Mouse (Mus musculus): ENCODE results near the gene Zfp691. TPM values are rescaled to one million over a fixed set of nuclear protein-coding genes. Genes with fewer than 3 reads are reported as not detected.

The Zfp691 gene
- polyA plus RNA-seq, 1 experiment from 2014 or later, result 8.1 TPM

GRCm38 (mm10) chr4:119161358-119161757, 12.6 kb downstream of the Zfp691 start:
- no peak for DNase-seq (ENCODE audit: low spot score)
- Histone ChIP-seq H3K27ac (no peak overlapping the region), H3K9me3 (no peaks in the 10 kb centered on the region), H3K4me1 (no peaks in the 10 kb centered on the region), H3K27me3 (ENCODE audit: insufficient read depth, poor library complexity, severe bottlenecking) (no peaks in the 10 kb centered on the region), H3K4me3 (no peak overlapping the region), H3K36me3 (no peaks in the 10 kb centered on the region)
- 73% methylated on average over 3 of the region's 3 CpGs for WGBS

- DNase-seq (ENCODE audit: low spot score), result no peak
- no peaks in the 10 kb centered on the region for H3K27me3 ChIP-seq (ENCODE audit: insufficient read depth, poor library complexity, severe bottlenecking)
- no peaks in the 10 kb centered on the region for H3K4me1 ChIP-seq
- no peak overlapping the region for H3K4me3 ChIP-seq
- no peaks in the 10 kb centered on the region for H3K36me3 ChIP-seq
- no peaks in the 10 kb centered on the region for H3K9me3 ChIP-seq
- no peak overlapping the region for H3K27ac ChIP-seq
- WGBS, result 64% methylated on average over 5 of the region's 5 CpGs
Measured at GRCm38 (mm10) chr4:119157891-119158290, 16.1 kb downstream of the Zfp691 start.

GRCm38 (mm10) chr4:119157186-119157585, 16.8 kb downstream of the Zfp691 start:
- Histone ChIP-seq H3K4me3 (no peak overlapping the region), H3K9me3 (no peaks in the 10 kb centered on the region), H3K36me3 (no peaks in the 10 kb centered on the region), H3K27ac (no peak overlapping the region), H3K27me3 (ENCODE audit: insufficient read depth, poor library complexity, severe bottlenecking) (no peaks in the 10 kb centered on the region), H3K4me1 (no peaks in the 10 kb centered on the region)
- DNase-seq (ENCODE audit: low spot score), result no peak
- 28% methylated on average over 2 of the region's 2 CpGs for WGBS

- DNase-seq (ENCODE audit: low spot score), result no peak
- WGBS, result 73% methylated on average over 11 of the region's 11 CpGs
- H3K4me3 ChIP-seq, result no peak overlapping the region
Measured at GRCm38 (mm10) chr4:119148741-119149140, 25.3 kb downstream of the Zfp691 start.

GRCm38 (mm10) chr4:119147347-119147746, 26.6 kb downstream of the Zfp691 start:
- H3K36me3 ChIP-seq, result no peaks in the 10 kb centered on the region
- DNase-seq (ENCODE audit: low spot score), result no peak
- H3K27me3 ChIP-seq (ENCODE audit: insufficient read depth, poor library complexity, severe bottlenecking), result peaks cover 65% of the 10 kb centered on the region
- no peak overlapping the region for H3K4me3 ChIP-seq
- H3K9me3 ChIP-seq, result no peaks in the 10 kb centered on the region
- peaks cover 14% of the 10 kb centered on the region for H3K4me1 ChIP-seq
- H3K27ac ChIP-seq, result no peak overlapping the region
- 87% methylated on average over 5 of the region's 5 CpGs for WGBS

More at GRCm38 (mm10) chr4:119148741-119149140, 25.3 kb downstream of the Zfp691 start:
- peaks cover 11% of the 10 kb centered on the region for H3K4me1 ChIP-seq
- H3K36me3 ChIP-seq, result no peaks in the 10 kb centered on the region
- peaks cover 59% of the 10 kb centered on the region for H3K27me3 ChIP-seq (ENCODE audit: insufficient read depth, poor library complexity, severe bottlenecking)
- H3K9me3 ChIP-seq, result no peaks in the 10 kb centered on the region
- H3K27ac ChIP-seq, result no peak overlapping the region

- no peaks in the 10 kb centered on the region for H3K9me3 ChIP-seq
- 88% methylated on average over 7 of the region's 7 CpGs for WGBS
- no peak overlapping the region for H3K4me3 ChIP-seq
- H3K27ac ChIP-seq, result no peak overlapping the region
- DNase-seq (ENCODE audit: low spot score), result no peak
- H3K27me3 ChIP-seq (ENCODE audit: insufficient read depth, poor library complexity, severe bottlenecking), result peaks cover 64% of the 10 kb centered on the region
- peaks cover 16% of the 10 kb centered on the region for H3K4me1 ChIP-seq
- no peaks in the 10 kb centered on the region for H3K36me3 ChIP-seq
Measured at GRCm38 (mm10) chr4:119146816-119147215, 27.2 kb downstream of the Zfp691 start.

- H3K27me3 ChIP-seq (ENCODE audit: insufficient read depth, poor library complexity, severe bottlenecking), result peaks cover 37% of the 10 kb centered on the region
Measured at GRCm38 (mm10) chr4:119142230-119142871, 31.6 kb downstream of the Zfp691 start.

GRCm38 (mm10) chr4:119141191-119141590, 32.8 kb downstream of the Zfp691 start:
- 38% methylated on average over 10 of the region's 10 CpGs for WGBS
- Histone ChIP-seq H3K4me3 (no peak overlapping the region; the same call in 1 of the 2 replicates), H3K4me1 (peaks cover 29% of the 10 kb centered on the region), H3K27me3 (ENCODE audit: insufficient read depth, poor library complexity, severe bottlenecking) (peaks cover 29% of the 10 kb centered on the region), H3K36me3 (peaks cover 21% of the 10 kb centered on the region), H3K9me3 (no peaks in the 10 kb centered on the region), H3K27ac (peak overlapping the region; percentile 53)
- DNase-seq (ENCODE audit: low spot score), result no peak

More at GRCm38 (mm10) chr4:119142230-119142871, 31.6 kb downstream of the Zfp691 start:
- Histone ChIP-seq H3K4me1 (peaks cover 26% of the 10 kb centered on the region), H3K27ac (peak overlapping the region; percentile 17; the same call in 1 of the 2 replicates), H3K9me3 (no peaks in the 10 kb centered on the region), H3K36me3 (peaks cover 10% of the 10 kb centered on the region), H3K4me3 (peak overlapping the region; percentile 41)
- WGBS, result 22% methylated on average over 24 of the region's 24 CpGs
- peak; percentile 90 for DNase-seq (ENCODE audit: low spot score)

- peaks cover 32% of the 10 kb centered on the region for H3K36me3 ChIP-seq
- DNase-seq (ENCODE audit: low spot score), result no peak
- no peaks in the 10 kb centered on the region for H3K9me3 ChIP-seq
- H3K27me3 ChIP-seq (ENCODE audit: insufficient read depth, poor library complexity, severe bottlenecking), result peaks cover 19% of the 10 kb centered on the region
- H3K27ac ChIP-seq, result no peak overlapping the region
- 44% methylated on average over 3 of the region's 3 CpGs for WGBS
- H3K4me3 ChIP-seq, result no peak overlapping the region
- peaks cover 29% of the 10 kb centered on the region for H3K4me1 ChIP-seq
Measured at GRCm38 (mm10) chr4:119140126-119140525, 33.9 kb downstream of the Zfp691 start.

- H3K27me3 ChIP-seq (ENCODE audit: insufficient read depth, poor library complexity, severe bottlenecking), result peaks cover 6% of the 10 kb centered on the region
- H3K36me3 ChIP-seq, result peaks cover 45% of the 10 kb centered on the region
- no peak for DNase-seq (ENCODE audit: low spot score)
- 63% methylated on average over 8 of the region's 8 CpGs for WGBS
- no peaks in the 10 kb centered on the region for H3K9me3 ChIP-seq
- H3K4me3 ChIP-seq, result no peak overlapping the region
- H3K27ac ChIP-seq, result no peak overlapping the region
- H3K4me1 ChIP-seq, result peaks cover 29% of the 10 kb centered on the region
Measured at GRCm38 (mm10) chr4:119138776-119139175, 35.2 kb downstream of the Zfp691 start.

GRCm38 (mm10) chr4:119138171-119138570, 35.8 kb downstream of the Zfp691 start:
- Histone ChIP-seq H3K4me3 (peak overlapping the region; percentile 3; the same call in 1 of the 2 replicates), H3K9me3 (no peaks in the 10 kb centered on the region), H3K4me1 (peaks cover 29% of the 10 kb centered on the region), H3K27me3 (ENCODE audit: insufficient read depth, poor library complexity, severe bottlenecking) (no peaks in the 10 kb centered on the region; the same call in 1 of the 2 replicates), H3K36me3 (peaks cover 51% of the 10 kb centered on the region), H3K27ac (peak overlapping the region; percentile 62)
- 8% methylated on average over 18 of the region's 18 CpGs for WGBS
- peak; percentile 91 for DNase-seq (ENCODE audit: low spot score)

- H3K9me3 ChIP-seq, result no peaks in the 10 kb centered on the region
- no peaks in the 10 kb centered on the region for H3K27me3 ChIP-seq (ENCODE audit: insufficient read depth, poor library complexity, severe bottlenecking)
- WGBS, result 58% methylated on average over 8 of the region's 8 CpGs
- H3K27ac ChIP-seq, result 0 out of 2 replicates have a peak overlapping the region, but pooled peaks have one; percentile 16
- H3K4me1 ChIP-seq, result peaks cover 26% of the 10 kb centered on the region
- no peak overlapping the region for H3K4me3 ChIP-seq
- DNase-seq (ENCODE audit: low spot score), result no peak
- H3K36me3 ChIP-seq, result peaks cover 60% of the 10 kb centered on the region
Measured at GRCm38 (mm10) chr4:119137313-119137712, 36.7 kb downstream of the Zfp691 start.

- 94% methylated on average over 13 of the region's 13 CpGs for WGBS
- Histone ChIP-seq H3K27me3 (ENCODE audit: insufficient read depth, poor library complexity, severe bottlenecking) (no peaks in the 10 kb centered on the region), H3K27ac (no peak overlapping the region), H3K4me1 (peaks cover 18% of the 10 kb centered on the region), H3K9me3 (no peaks in the 10 kb centered on the region), H3K36me3 (peaks cover 95% of the 10 kb centered on the region), H3K4me3 (no peak overlapping the region)
- no peak for DNase-seq (ENCODE audit: low spot score)
Measured at GRCm38 (mm10) chr4:119133860-119134259, 40.1 kb downstream of the Zfp691 start.

All from heart, embryonic 10.5 days (tissue).